Mouse (Mus musculus): ENCODE results near the gene Megf11.

Gene Megf11

GRCm38 (mm10) chr9:64393914-64394596 lies 8.6 kb downstream of the Megf11 start:
- in situ Hi-C loops (cut with MseI, MboI), result loop anchor here in 1 of 2 experiments (25.0 kb wide), 1 partner anchor 243 kb away; no protein-coding TSS in a partner anchor

- in situ Hi-C loops (cut with MseI, MboI), result loop anchor here in 1 of 2 experiments (25.0 kb wide), 1 partner anchor 242 kb away; no protein-coding TSS in a partner anchor
These were observed 10.0 kb downstream of the Megf11 start for GRCm38 (mm10) chr9:64395238-64395920.

GRCm38 (mm10) chr9:64397108-64397507 lies 11.7 kb downstream of the Megf11 start:
- in situ Hi-C loops (cut with MseI, MboI), result loop anchor here in 1 of 2 experiments (25.0 kb wide), 1 partner anchor 240 kb away; no protein-coding TSS in a partner anchor

- in situ Hi-C loops (cut with MseI, MboI), result loop anchor here in 1 of 2 experiments (25.0 kb wide), 1 partner anchor 238 kb away; no protein-coding TSS in a partner anchor
These were observed 13.7 kb downstream of the Megf11 start for GRCm38 (mm10) chr9:64399121-64399520.

- in situ Hi-C loops (cut with MseI, MboI), result no loop called here
These were observed 16.7 kb downstream of the Megf11 start for GRCm38 (mm10) chr9:64402141-64402540.

- in situ Hi-C loops (cut with MseI, MboI), result no loop called here
These were observed 21.4 kb downstream of the Megf11 start for GRCm38 (mm10) chr9:64406841-64407240.

- in situ Hi-C loops (cut with MseI, MboI), result no loop called here
These were observed 22.1 kb downstream of the Megf11 start for GRCm38 (mm10) chr9:64407390-64407970.

GRCm38 (mm10) chr9:64408821-64409220 lies 23.4 kb downstream of the Megf11 start:
- in situ Hi-C loops (cut with MseI, MboI), result no loop called here

- in situ Hi-C loops (cut with MseI, MboI), result no loop called here
These were observed 35.0 kb downstream of the Megf11 start for GRCm38 (mm10) chr9:64420471-64420870.

GRCm38 (mm10) chr9:64421986-64422616 lies 36.7 kb downstream of the Megf11 start:
- in situ Hi-C loops (cut with MseI, MboI), result no loop called here

GRCm38 (mm10) chr9:64423912-64424311 lies 38.5 kb downstream of the Megf11 start:
- in situ Hi-C loops (cut with MseI, MboI), result no loop called here

- in situ Hi-C loops (cut with MseI, MboI), result no loop called here
These were observed 50.7 kb downstream of the Megf11 start for GRCm38 (mm10) chr9:64436121-64436520.

GRCm38 (mm10) chr9:64440101-64440500 lies 54.7 kb downstream of the Megf11 start:
- in situ Hi-C loops (cut with MseI, MboI), result no loop called here

- in situ Hi-C loops (cut with MseI, MboI), result no loop called here
These were observed 60.6 kb downstream of the Megf11 start for GRCm38 (mm10) chr9:64445981-64446380.

- in situ Hi-C loops (cut with MseI, MboI), result no loop called here
These were observed 61.6 kb downstream of the Megf11 start for GRCm38 (mm10) chr9:64447070-64447469.

GRCm38 (mm10) chr9:64447522-64447921 lies 62.1 kb downstream of the Megf11 start:
- in situ Hi-C loops (cut with MseI, MboI), result no loop called here

GRCm38 (mm10) chr9:64452769-64453168 lies 67.3 kb downstream of the Megf11 start:
- in situ Hi-C loops (cut with MseI, MboI), result no loop called here

GRCm38 (mm10) chr9:64454196-64454595 lies 68.8 kb downstream of the Megf11 start:
- in situ Hi-C loops (cut with MseI, MboI), result no loop called here

GRCm38 (mm10) chr9:64455910-64456309 lies 70.5 kb downstream of the Megf11 start:
- in situ Hi-C loops (cut with MseI, MboI), result no loop called here

GRCm38 (mm10) chr9:64457596-64457995 lies 72.2 kb downstream of the Megf11 start:
- in situ Hi-C loops (cut with MseI, MboI), result no loop called here

GRCm38 (mm10) chr9:64461568-64462308 lies 76.3 kb downstream of the Megf11 start:
- in situ Hi-C loops (cut with MseI, MboI), result no loop called here

Measured in mouse trophoblast stem cell (cell line).